In genomic region chr10:3403416-3404137, GRCm38 (mm10) we compare ENCODE assay signal across 24 mouse cellular contexts. TPM values are rescaled to one million over a fixed set of nuclear protein-coding genes. Genes with fewer than 3 reads are reported as not detected.
A peak's percentile ranks its signal among the peaks of the same experiment; 100 is the strongest.
DNase-seq lines count a peak whose midpoint lies in the region; ATAC-seq lines count a peak whose summit lies in the region.
"Had no signal": no experiment of that assay in that cellular context is flagged by ENCODE, and none has a peak within 500 bp of the region (broad histone marks: within the 10 kb centered on the region; RNA-seq: fewer than 3 reads in every experiment).

No protein-coding gene starts in this region.

- H3K4me2 ChIP-seq in heart, embryonic 16.5 days (ENCODE audit: low read depth, low read length) = no peak overlapping the region
- no peak overlapping the region for H3K4me2 ChIP-seq in kidney, embryonic 15.5 days
- H3K4me2 ChIP-seq: heart, embryonic 11.5 days; hindbrain, embryonic 13.5 days; intestine, embryonic 15.5 days; limb, embryonic 12.5 days; liver, embryonic 13.5 days; neural tube, embryonic 12.5 days; stomach, embryonic 15.5 days had no signal

- no peak for ATAC-seq in heart, embryonic 16.5 days (replicated peaks; ENCODE audit: extremely low read depth, insufficient read depth, low FRiP score)
- no peak for ATAC-seq in kidney, embryonic 15.5 days (replicated peaks; ENCODE audit: low FRiP score)
- ATAC-seq in megakaryocyte, adult 5-6 weeks (ENCODE audit: poor library complexity, severe bottlenecking) = no peak
- ATAC-seq: CD4-positive, CD25-positive, alpha-beta regulatory T cell, adult 4 months; intestine, embryonic 15.5 days had no signal

- intact Hi-C loops in heart, postnatal 36 days (cut with DNase I) = no loop called here

- peaks cover 41% of the 10 kb centered on the region for H3K4me1 ChIP-seq in heart, embryonic 16.5 days (ENCODE audit: control insufficient read depth, insufficient read depth, low read length)
- H3K4me1 ChIP-seq in kidney, embryonic 15.5 days = no peaks in the 10 kb centered on the region; the same call in 1 of the 2 replicates
- H3K4me1 ChIP-seq: forebrain, embryonic 10.5 days; intestine, embryonic 15.5 days; liver, embryonic 13.5 days; stomach, embryonic 15.5 days had no signal

- peak; percentile 58 to 84 for DNase-seq in adrenal gland, adult (ENCODE audit: inconsistent age in 2 of 2, low spot score in 1 of 2)
- no peak for DNase-seq in adrenal gland, postnatal 4 days (ENCODE audit: low spot score in 2 of 2)
- DNase-seq in heart, postnatal 36 days = no peak
- peak; percentile 40 to 44 for DNase-seq in kidney, postnatal 4 days
- DNase-seq in adrenal gland, adult 8-10 months = peak; percentile 55
- DNase-seq: cerebellum, adult 9-11 months; gastrocnemius, postnatal 25 days; liver, embryonic 13.5 days; thymus, adult 2 months had no signal

- H3K9me3 ChIP-seq in heart, embryonic 16.5 days (replicated peaks; ENCODE audit: control insufficient read depth, low read length) = no peaks in the 10 kb centered on the region
- H3K9me3 ChIP-seq in kidney, embryonic 15.5 days (replicated peaks) = no peaks in the 10 kb centered on the region
- H3K9me3 ChIP-seq: forebrain, embryonic 10.5 days; G1E; hindbrain, embryonic 13.5 days; intestine, embryonic 15.5 days; limb, embryonic 12.5 days; liver, embryonic 13.5 days; neural tube, embryonic 12.5 days; stomach, embryonic 15.5 days had no signal

- H3K4me3 ChIP-seq in heart, embryonic 16.5 days (ENCODE audit: low read length) = no peak overlapping the region
- H3K4me3 ChIP-seq in kidney, embryonic 15.5 days (replicated peaks) = no peak overlapping the region
- H3K4me3 ChIP-seq: forebrain, embryonic 10.5 days; hindbrain, embryonic 13.5 days; intestine, embryonic 15.5 days; limb, embryonic 12.5 days; liver, embryonic 13.5 days; neural tube, embryonic 12.5 days; stomach, embryonic 15.5 days had no signal

- no peak overlapping the region for H3K9ac ChIP-seq in heart, embryonic 16.5 days (ENCODE audit: low read length)
- H3K9ac ChIP-seq in kidney, embryonic 15.5 days = no peak overlapping the region
- H3K9ac ChIP-seq: hindbrain, embryonic 13.5 days; intestine, embryonic 15.5 days; limb, embryonic 12.5 days; liver, embryonic 13.5 days; neural tube, embryonic 12.5 days; stomach, embryonic 15.5 days had no signal

- H3K36me3 ChIP-seq in heart, embryonic 16.5 days (ENCODE audit: control insufficient read depth, insufficient read depth) = no peaks in the 10 kb centered on the region
- no peaks in the 10 kb centered on the region for H3K36me3 ChIP-seq in kidney, embryonic 15.5 days
- H3K36me3 ChIP-seq: forebrain, embryonic 10.5 days; G1E; hindbrain, embryonic 13.5 days; intestine, embryonic 15.5 days; limb, embryonic 12.5 days; liver, embryonic 13.5 days; neural tube, embryonic 12.5 days; stomach, embryonic 15.5 days had no signal

- 55% methylated on average over 7 of the region's 7 CpGs for WGBS in heart, embryonic 16.5 days
- 63% methylated on average over 7 of the region's 7 CpGs for WGBS in kidney, embryonic 15.5 days

- peak overlapping the region; percentile 54 for H3K27ac ChIP-seq in heart, embryonic 16.5 days (ENCODE audit: low read length)
- no peak overlapping the region for H3K27ac ChIP-seq in kidney, embryonic 15.5 days
- H3K27ac ChIP-seq: forebrain, embryonic 10.5 days; hindbrain, embryonic 13.5 days; intestine, embryonic 15.5 days; limb, embryonic 12.5 days; liver, embryonic 13.5 days; neural tube, embryonic 12.5 days; stomach, embryonic 15.5 days had no signal

- no peaks in the 10 kb centered on the region for H3K27me3 ChIP-seq in heart, embryonic 16.5 days (ENCODE audit: control insufficient read depth, insufficient read depth, low read length)
- H3K27me3 ChIP-seq in kidney, embryonic 15.5 days = no peaks in the 10 kb centered on the region
- H3K27me3 ChIP-seq: hindbrain, embryonic 13.5 days; intestine, embryonic 15.5 days; limb, embryonic 12.5 days; liver, embryonic 13.5 days; neural tube, embryonic 12.5 days; stomach, embryonic 15.5 days had no signal

RNA-seq across cellular contexts. Expression of gene Ppp1r14c, which starts 37.7 kb away (rescaled TPM):
- 10 to 100 TPM in 1 of 2 experiments, 1 to 10 TPM in 1; 8.3 to 13.6 TPM for total RNA-seq in adrenal gland, postnatal 4 days (2021)
- polyA plus RNA-seq in heart, embryonic 16.5 days (2015; fragmentation: Nextera tagmentation; extraction: Ambion mirVana) = 287 and 302 TPM in 2 replicates
- 100 to 1,000 TPM; 171 to 215 TPM for total RNA-seq in heart, postnatal 36 days (2021)
- 5.2 and 6.9 TPM in 2 replicates for polyA plus RNA-seq in kidney, embryonic 15.5 days (2015; fragmentation: Nextera tagmentation; extraction: Ambion mirVana)
- 10 to 100 TPM in 2 of 4 experiments, 1 to 10 TPM in 2; 5.5 to 33.1 (median 13.5) TPM for total RNA-seq in adrenal gland, adult 8-10 months (2022)
- 0.13 TPM in 1 of 2 replicates, not detected in the other for total RNA-seq in megakaryocyte, adult 5-6 weeks (2015)
- total RNA-seq in megakaryocyte, adult 5-6 weeks (2017) = not detected in 2 replicates
- total RNA-seq: megakaryocyte-erythroid progenitor cell, adult 5-6 weeks; monocyte, adult 5-6 weeks had no signal
- polyA plus RNA-seq: G1E; spleen, adult 2 months had no signal

Comparison
In these comparisons a context has a peak if more than half of its experiments do, and no peak if none do; other contexts are left out.
1. DNase-seq: peak in adrenal gland, adult (2 of 2), kidney, postnatal 4 days (2 of 2) and adrenal gland, adult 8-10 months (single experiment); none in adrenal gland, postnatal 4 days (0 of 2) and heart, postnatal 36 days (0 of 2).
2. RNA of gene Ppp1r14c, which starts 37.7 kb away (total RNA-seq): 171 to 215 TPM in heart, postnatal 36 days, 5.5 to 33.1 TPM in adrenal gland, adult 8-10 months and 8.3 to 13.6 TPM in adrenal gland, postnatal 4 days; 0.13 TPM in megakaryocyte, adult 5-6 weeks; every median in the first group is over 4 times any median in the second.